Mouse (Mus musculus): ENCODE results near the gene Hdgfl3.

DNA sequence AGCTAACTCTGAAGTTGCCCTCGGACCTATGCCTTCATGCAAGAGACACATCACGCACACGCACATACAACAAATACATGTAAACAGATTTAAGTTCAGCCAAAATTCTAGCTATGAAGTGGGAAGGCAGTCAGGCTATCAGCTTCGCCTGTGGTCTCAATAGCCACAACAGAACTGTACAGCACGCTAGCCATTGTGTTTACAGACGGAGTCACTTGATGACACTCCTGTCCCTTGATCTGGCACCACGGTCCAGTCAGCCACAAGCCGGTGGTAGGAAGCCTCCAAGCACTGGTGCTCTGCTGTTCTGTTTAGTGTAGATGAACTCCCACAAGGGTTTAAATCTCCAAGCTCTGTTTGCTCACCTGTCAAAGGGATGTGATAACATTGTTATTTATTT is 88.3 kb downstream of the Hdgfl3 start:
- no peak for TF ChIP-seq CTCF (IDR thresholded peaks at IDR 0.05; ENCODE audit: low read depth, low read length)
- TF ChIP-seq GATA1 (IDR thresholded peaks at IDR 0.05; ENCODE audit: borderline replicate concordance, low read length) = no peak
- no peak for TF ChIP-seq POLR2AphosphoS5 (IDR thresholded peaks at IDR 0.05; ENCODE audit: insufficient replicate concordance, low read depth, low read length)
- TF ChIP-seq GATA2 (IDR thresholded peaks at IDR 0.05; ENCODE audit: borderline replicate concordance, low read depth, low read length) = no peak

All from G1E (cell line).